10 mouse cellular contexts compared by ENCODE assay signal in genomic region chr16:28868864-28869263, GRCm38 (mm10).
"Had no signal": no experiment of that assay in that cellular context is flagged by ENCODE, and none has a peak within 500 bp of the region (broad histone marks: within the 10 kb centered on the region; RNA-seq: fewer than 3 reads in every experiment).

No protein-coding gene starts in this region.

- DNase-seq: kidney, adult 8-10 months; kidney, postnatal 25 days; layer of hippocampus, postnatal 36 days; liver, embryonic 13.5 days; liver, postnatal 0 days; right cerebral cortex, adult 18-20 months; right cerebral cortex, postnatal 25 days; thymus, postnatal 36 days had no signal

- H3K27me3 ChIP-seq: liver, embryonic 13.5 days had no signal

- H3K4me2 ChIP-seq: liver, embryonic 13.5 days; midbrain, embryonic 13.5 days had no signal

- H3K9ac ChIP-seq: liver, embryonic 13.5 days; liver, postnatal 0 days; midbrain, embryonic 13.5 days had no signal

- ATAC-seq: inflammation-experienced regulatory T-cells, adult 6 months; liver, postnatal 0 days; midbrain, embryonic 13.5 days had no signal

- H3K4me3 ChIP-seq: liver, embryonic 13.5 days; midbrain, embryonic 13.5 days had no signal

- H3K27ac ChIP-seq: liver, embryonic 13.5 days; midbrain, embryonic 13.5 days had no signal

- H3K36me3 ChIP-seq: liver, embryonic 13.5 days; midbrain, embryonic 13.5 days had no signal

- H3K9me3 ChIP-seq: liver, embryonic 13.5 days; midbrain, embryonic 13.5 days had no signal

- H3K4me1 ChIP-seq: liver, embryonic 13.5 days had no signal
